Comparison of ENCODE assay signal across 10 mouse cellular contexts in the genomic region with DNA sequence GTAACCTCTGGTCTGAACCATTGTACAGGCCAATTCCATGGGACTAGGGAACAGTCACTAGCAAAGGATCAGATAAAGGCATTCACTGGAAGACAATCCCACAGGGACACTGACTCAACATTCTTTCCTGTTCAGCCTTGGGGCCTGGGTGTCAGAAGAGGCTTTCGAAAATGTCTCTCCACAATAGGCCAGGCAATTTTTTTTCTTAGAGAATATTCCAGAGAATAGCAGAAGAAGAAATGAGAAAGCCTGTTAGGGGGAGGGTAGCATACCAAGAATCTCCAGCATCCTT. TPM values are rescaled to one million over a fixed set of nuclear protein-coding genes. Genes with fewer than 3 reads are reported as not detected.
DNase-seq lines count a peak whose midpoint lies in the region; ATAC-seq lines count a peak whose summit lies in the region.
"Had no signal": no experiment of that assay in that cellular context is flagged by ENCODE, and none has a peak within 500 bp of the region (broad histone marks: within the 10 kb centered on the region; RNA-seq: fewer than 3 reads in every experiment).

No protein-coding gene starts in this region.

- H3K27me3 ChIP-seq in lung, embryonic 16.5 days (ENCODE audit: control insufficient read depth, insufficient read depth, low read depth, low read length), result no peaks in the 10 kb centered on the region
- H3K27me3 ChIP-seq in forebrain, embryonic 15.5 days, result no peaks in the 10 kb centered on the region
- H3K27me3 ChIP-seq in limb, embryonic 12.5 days, result no peaks in the 10 kb centered on the region
- no peaks in the 10 kb centered on the region for H3K27me3 ChIP-seq in stomach, embryonic 15.5 days (replicated peaks)
- H3K27me3 ChIP-seq: liver, embryonic 15.5 days had no signal

- WGBS in lung, embryonic 16.5 days, result 77% methylated on average over 1 of the region's 1 CpGs
- 84% methylated on average over 1 of the region's 1 CpGs for WGBS in forebrain, embryonic 15.5 days
- 81% methylated on average over 1 of the region's 1 CpGs for whole genome bisulfite sequencing in limb, embryonic 12.5 days
- 75% methylated on average over 1 of the region's 1 CpGs for WGBS in stomach, embryonic 15.5 days

- no peaks in the 10 kb centered on the region for H3K36me3 ChIP-seq in lung, embryonic 16.5 days (ENCODE audit: control insufficient read depth, insufficient read depth, low read length)
- no peaks in the 10 kb centered on the region for H3K36me3 ChIP-seq in forebrain, embryonic 15.5 days
- no peaks in the 10 kb centered on the region for H3K36me3 ChIP-seq in limb, embryonic 12.5 days
- no peaks in the 10 kb centered on the region for H3K36me3 ChIP-seq in stomach, embryonic 15.5 days
- H3K36me3 ChIP-seq: liver, embryonic 15.5 days had no signal

- H3K9ac ChIP-seq in lung, embryonic 16.5 days (ENCODE audit: low read length), result no peak overlapping the region
- no peak overlapping the region for H3K9ac ChIP-seq in forebrain, embryonic 15.5 days (replicated peaks)
- no peak overlapping the region for H3K9ac ChIP-seq in limb, embryonic 12.5 days (replicated peaks)
- H3K9ac ChIP-seq in stomach, embryonic 15.5 days, result no peak overlapping the region
- H3K9ac ChIP-seq: liver, embryonic 15.5 days had no signal

- H3K27ac ChIP-seq in lung, embryonic 16.5 days (ENCODE audit: low read length), result no peak overlapping the region
- no peak overlapping the region for H3K27ac ChIP-seq in forebrain, embryonic 15.5 days (replicated peaks)
- no peak overlapping the region for H3K27ac ChIP-seq in limb, embryonic 12.5 days
- H3K27ac ChIP-seq in stomach, embryonic 15.5 days, result no peak overlapping the region
- H3K27ac ChIP-seq: liver, embryonic 15.5 days had no signal

- ATAC-seq in lung, embryonic 16.5 days (ENCODE audit: low read depth), result no peak
- ATAC-seq in forebrain, embryonic 15.5 days (replicated peaks), result no peak
- ATAC-seq in limb, embryonic 12.5 days (ENCODE audit: insufficient number of reproducible peaks, insufficient read depth, low FRiP score, low TSS enrichment, low read depth), result no peak
- ATAC-seq in stomach, embryonic 15.5 days (ENCODE audit: insufficient read depth, low FRiP score, low read depth), result 0 out of 2 replicates have a peak, but pooled peaks have one; percentile 31

- no peak for DNase-seq in lung, postnatal 14 days
- no peak for DNase-seq in right cerebral cortex, postnatal 25 days
- no peak for DNase-seq in thymus, postnatal 14 days
- no peak for DNase-seq in urinary bladder, adult 2 months (ENCODE audit: low spot score)

- H3K9me3 ChIP-seq in lung, embryonic 16.5 days (ENCODE audit: control insufficient read depth, low read length), result no peaks in the 10 kb centered on the region
- no peaks in the 10 kb centered on the region for H3K9me3 ChIP-seq in forebrain, embryonic 15.5 days
- H3K9me3 ChIP-seq in limb, embryonic 12.5 days, result no peaks in the 10 kb centered on the region
- no peaks in the 10 kb centered on the region for H3K9me3 ChIP-seq in stomach, embryonic 15.5 days
- H3K9me3 ChIP-seq: liver, embryonic 15.5 days had no signal

- peak overlapping the region; percentile 67 for H3K4me2 ChIP-seq in lung, embryonic 16.5 days (ENCODE audit: low read depth, low read length)
- H3K4me2 ChIP-seq in forebrain, embryonic 15.5 days (replicated peaks), result peak overlapping the region; percentile 64; the same call in 1 of the 2 replicates
- peak overlapping the region; percentile 64 for H3K4me2 ChIP-seq in limb, embryonic 12.5 days
- peak overlapping the region; percentile 66 for H3K4me2 ChIP-seq in stomach, embryonic 15.5 days

- H3K4me3 ChIP-seq in lung, embryonic 16.5 days (ENCODE audit: low read length), result peak overlapping the region; percentile 53; the same call in 1 of the 2 replicates
- no peak overlapping the region; the same call in 1 of the 2 replicates for H3K4me3 ChIP-seq in forebrain, embryonic 15.5 days
- 0 out of 2 replicates have a peak overlapping the region, but pooled peaks have one; percentile 49 for H3K4me3 ChIP-seq in limb, embryonic 12.5 days (replicated peaks)
- H3K4me3 ChIP-seq in stomach, embryonic 15.5 days (replicated peaks), result peak overlapping the region; percentile 48

- no peaks in the 10 kb centered on the region for H3K4me1 ChIP-seq in lung, embryonic 16.5 days (replicated peaks; ENCODE audit: control insufficient read depth, insufficient read depth, low read length)
- H3K4me1 ChIP-seq in forebrain, embryonic 15.5 days, result 0 out of 2 replicates have a peak, but pooled peaks cover 5% of the 10 kb centered on the region
- no peaks in the 10 kb centered on the region for H3K4me1 ChIP-seq in limb, embryonic 12.5 days (replicated peaks)
- no peaks in the 10 kb centered on the region for H3K4me1 ChIP-seq in stomach, embryonic 15.5 days
- H3K4me1 ChIP-seq: liver, embryonic 15.5 days had no signal

RNA-seq across cellular contexts. Expression of a gene that starts 0.7 kb away (rescaled TPM):
- 3.4 and 3.9 TPM in 2 replicates for polyA plus RNA-seq in lung, embryonic 16.5 days (2015; fragmentation: Nextera tagmentation; extraction: Ambion mirVana)
- polyA plus RNA-seq in forebrain, embryonic 15.5 days (2015; fragmentation: Nextera tagmentation; extraction: Ambion mirVana), result 0.53 and 0.73 TPM in 2 replicates
- polyA plus RNA-seq in limb, embryonic 12.5 days (2016; fragmentation: Nextera tagmentation; extraction: Ambion mirVana), result 3.8 and 4.3 TPM in 2 replicates
- polyA plus RNA-seq in stomach, embryonic 15.5 days (2015; fragmentation: Nextera tagmentation; extraction: Ambion mirVana), result 2.5 TPM in 2 replicates
- 5.3 and 5.7 TPM in 2 replicates for polyA plus RNA-seq in urinary bladder, adult 2 months (2012; rRNA removed)

RNA-seq across cellular contexts. Expression of a gene that starts 53.5 kb away (rescaled TPM):
- polyA plus RNA-seq in lung, embryonic 16.5 days (2015; fragmentation: Nextera tagmentation; extraction: Ambion mirVana), result not detected in 2 replicates
- not detected in 2 replicates for polyA plus RNA-seq in forebrain, embryonic 15.5 days (2015; fragmentation: Nextera tagmentation; extraction: Ambion mirVana)
- polyA plus RNA-seq in limb, embryonic 12.5 days (2016; fragmentation: Nextera tagmentation; extraction: Ambion mirVana), result not detected in 2 replicates
- polyA plus RNA-seq in stomach, embryonic 15.5 days (2015; fragmentation: Nextera tagmentation; extraction: Ambion mirVana), result not detected in 2 replicates
- not detected in 2 replicates for polyA plus RNA-seq in urinary bladder, adult 2 months (2012; rRNA removed)
- polyA plus RNA-seq: brain, embryonic 14.5 days; liver, embryonic 15.5 days had no signal
